Mouse (Mus musculus) ES-E14 (cell line): ENCODE results near the gene Wfdc21.

Experiments
- ZC3H11A ChIP-seq: IDR thresholded peaks from 2 replicates; pipeline ENCODE4 v1.6.1; 2012; ENCODE audit warnings: low read depth, mild to moderate bottlenecking, inconsistent platforms, low read length, borderline replicate concordance
- ZNF384 ChIP-seq: IDR thresholded peaks from 2 replicates; pipeline ENCODE4 v1.6.1; 2012; ENCODE audit warnings: low read depth, low read length, inconsistent platforms

DNA sequence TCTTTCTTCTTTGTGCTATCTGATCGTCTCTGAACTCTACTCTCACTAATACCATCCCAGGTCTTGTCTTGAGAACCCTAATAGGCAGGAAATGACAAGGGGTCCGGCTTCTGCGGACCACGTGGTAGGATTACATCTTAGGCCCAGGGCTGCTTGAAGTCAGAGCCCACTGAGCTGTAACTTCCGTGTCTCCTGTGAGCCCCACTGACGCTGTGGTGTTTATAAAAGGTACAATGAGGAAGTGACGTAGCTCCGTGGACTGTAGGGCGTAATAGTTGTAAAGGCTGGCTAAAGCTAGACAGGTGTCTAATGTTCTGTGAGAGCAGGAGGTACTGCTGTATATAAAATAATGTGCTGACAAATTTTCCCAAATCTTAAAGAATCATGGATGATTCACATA is 20.6 kb downstream of the Wfdc21 start:
- TF ChIP-seq ZNF384 (no peak), ZC3H11A (no peak)
